Mouse (Mus musculus) neural tube, embryonic 11.5 days (tissue): ENCODE measurements at regions not wholly inside any gene's neighbourhood (a gene's known extent, or its start where the extent isn't known, plus 50 kb on each side); places are given as distances from the start of the nearest gene placed in this dataset.

Experiments
- ATAC-seq: fragments of 200-750 bp; cut with Nextera tagmentation; 2 replicates; pipeline ENCODE4 v1.8.0; 2017; ENCODE audit warnings: moderate number of reproducible peaks, mild to moderate bottlenecking, moderate TSS enrichment, moderate library complexity; ENCODE audit not compliant: insufficient read depth, low FRiP score, low TSS enrichment
- DNase-seq: peaks from one replicate; pipeline ENCODE4 v3.0.0-alpha.2; 2015; ENCODE audit warnings: low spot score
- H3K27ac ChIP-seq: fragments of 300-500 bp; sonication (generic); 2 replicates; pipeline ENCODE4 v1.5.1; 2014; ENCODE audit warnings: low read depth, mild to moderate bottlenecking, low read length
- H3K27me3 ChIP-seq: fragments of 300-500 bp; sonication (generic); 2 replicates; pipeline ENCODE4 v1.6.1; 2014; ENCODE audit warnings: mild to moderate bottlenecking, low read length, mixed read lengths; ENCODE audit not compliant: control insufficient read depth, insufficient read depth
- H3K36me3 ChIP-seq: fragments of 300-500 bp; sonication (generic); 2 replicates; pipeline ENCODE4 v1.6.1; 2014; ENCODE audit warnings: mild to moderate bottlenecking, low read length, moderate library complexity, mixed read lengths; ENCODE audit not compliant: control insufficient read depth, insufficient read depth
- H3K4me1 ChIP-seq: fragments of 300-500 bp; sonication (generic); 2 replicates; pipeline ENCODE4 v1.6.1; 2014; ENCODE audit warnings: low read length, mixed read lengths; ENCODE audit not compliant: control insufficient read depth, insufficient read depth
- H3K4me2 ChIP-seq: fragments of 300-500 bp; sonication (generic); 2 replicates; pipeline ENCODE4 v1.6.1; 2014; ENCODE audit warnings: low read depth, mild to moderate bottlenecking, moderate library complexity
- H3K4me3 ChIP-seq: fragments of 300-500 bp; sonication (generic); 2 replicates; pipeline ENCODE4 v1.5.1; 2014; ENCODE audit warnings: low read depth, low read length
- H3K9ac ChIP-seq: fragments of 300-500 bp; sonication (generic); 2 replicates; pipeline ENCODE4 v1.6.1; 2014; ENCODE audit warnings: mild to moderate bottlenecking, low read length
- H3K9me3 ChIP-seq: fragments of 300-500 bp; sonication (generic); 2 replicates; pipeline ENCODE4 v1.6.1; 2016; ENCODE audit warnings: low read length; ENCODE audit not compliant: control insufficient read depth
- WGBS: fragments of 180-500 bp; shearing (Covaris S2); extraction: QIAGEN DNeasy Blood & Tissue Kit; methylation state at CpG from one replicate; pipeline ENCODE4 v1.1.7; 2014; 5-methylcytosine and 5-hydroxymethylcytosine counted together

DNA sequence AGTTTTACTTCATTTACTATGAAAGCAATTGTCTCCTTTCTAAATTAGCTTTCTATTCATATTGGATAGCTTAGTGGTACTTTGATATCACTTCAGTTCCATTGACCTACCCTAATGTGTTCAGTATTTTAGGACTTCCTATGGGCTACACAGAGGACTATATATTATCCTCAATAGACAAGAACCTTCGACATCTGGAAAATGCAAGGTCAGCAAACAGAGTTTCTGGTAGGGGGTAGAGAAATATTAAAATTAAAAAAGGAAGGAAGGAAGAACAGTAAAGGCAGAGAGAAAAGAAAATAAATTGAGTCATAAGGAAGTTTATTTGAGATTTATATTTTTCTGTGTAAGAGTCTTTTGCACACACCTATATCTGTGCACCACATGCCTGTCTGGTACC lies 107.4 kb upstream of the Insig1 start:
- DNase-seq (no peak), ATAC-seq (no peak)
- Histone ChIP-seq H3K36me3 (no peaks in the 10 kb centered on the region), H3K4me3 (no peak overlapping the region), H3K27ac (no peak overlapping the region), H3K4me1 (no peaks in the 10 kb centered on the region), H3K9ac (no peak overlapping the region), H3K4me2 (no peak overlapping the region), H3K9me3 (no peaks in the 10 kb centered on the region), H3K27me3 (no peaks in the 10 kb centered on the region)
- 82% methylated on average over 1 of the region's 1 CpGs for WGBS

GRCm38 (mm10) chr5:27995186-27995585 lies 76.0 kb upstream of the Insig1 start:
- no peak overlapping the region for H3K4me2 ChIP-seq
- no peak overlapping the region for H3K27ac ChIP-seq
- DNase-seq (peak; percentile 66), ATAC-seq (no peak)
- 13% methylated on average over 2 of the region's 2 CpGs for WGBS
- H3K4me3 ChIP-seq, result no peak overlapping the region
- no peak overlapping the region for H3K9ac ChIP-seq
- no peaks in the 10 kb centered on the region for H3K9me3 ChIP-seq
- H3K27me3 ChIP-seq, result no peaks in the 10 kb centered on the region
- H3K36me3 ChIP-seq, result no peaks in the 10 kb centered on the region
- no peaks in the 10 kb centered on the region for H3K4me1 ChIP-seq

DNA sequence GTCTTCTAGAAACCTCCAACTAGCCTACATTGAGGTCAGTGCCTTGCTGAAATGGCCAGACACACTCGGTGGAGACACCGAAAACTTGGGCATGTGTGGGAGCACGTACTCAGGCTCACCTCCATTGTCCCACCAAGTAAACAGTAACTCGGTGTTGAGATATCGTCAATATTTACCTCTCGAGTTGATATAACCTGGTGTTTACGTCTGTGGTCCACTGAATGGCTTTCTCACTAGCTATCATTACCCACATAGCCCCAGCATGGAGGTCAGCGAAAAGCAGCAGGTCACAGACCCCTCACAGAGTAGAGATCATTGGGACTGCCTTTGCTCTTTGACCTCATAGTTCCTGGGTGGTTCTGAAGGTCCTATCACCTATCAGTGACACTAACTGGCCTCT lies 73.4 kb upstream of the Insig1 start:
- Histone ChIP-seq H3K4me1 (no peaks in the 10 kb centered on the region), H3K4me3 (no peak overlapping the region), H3K27ac (no peak overlapping the region), H3K9me3 (no peaks in the 10 kb centered on the region), H3K27me3 (no peaks in the 10 kb centered on the region), H3K4me2 (no peak overlapping the region), H3K36me3 (no peaks in the 10 kb centered on the region), H3K9ac (no peak overlapping the region)
- DNase-seq (no peak), ATAC-seq (no peak)
- 89% methylated on average over 8 of the region's 8 CpGs for WGBS

DNA sequence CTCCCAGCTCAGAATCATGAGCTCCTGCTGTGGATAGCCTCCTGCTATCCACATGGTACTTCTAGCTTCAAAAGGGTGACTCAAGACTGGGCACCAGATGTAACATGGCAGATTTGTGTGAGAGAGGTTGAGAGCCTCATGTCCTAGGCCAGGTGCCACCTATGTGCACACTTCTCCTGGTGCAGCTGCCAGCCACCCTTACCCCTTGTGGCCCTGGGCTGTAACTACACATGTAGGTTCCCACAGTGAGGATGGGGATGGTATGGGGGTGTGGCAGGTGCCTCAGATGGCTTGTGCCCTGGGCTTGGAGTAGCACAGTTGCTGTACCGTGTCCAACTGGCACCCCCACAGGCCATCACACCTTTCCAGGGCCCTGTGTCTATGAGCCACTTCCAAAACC lies 68.2 kb upstream of the Insig1 start:
- H3K4me3 ChIP-seq, result no peak overlapping the region
- no peak overlapping the region for H3K4me2 ChIP-seq
- ATAC-seq, result no peak
- H3K9me3 ChIP-seq, result no peaks in the 10 kb centered on the region
- H3K36me3 ChIP-seq, result no peaks in the 10 kb centered on the region
- H3K27me3 ChIP-seq, result no peaks in the 10 kb centered on the region
- no peaks in the 10 kb centered on the region for H3K4me1 ChIP-seq
- H3K27ac ChIP-seq, result no peak overlapping the region
- no peak overlapping the region for H3K9ac ChIP-seq
- WGBS, result 50% methylated on average over 1 of the region's 1 CpGs
- DNase-seq, result no peak

GRCm38 (mm10) chr5:28003756-28004486 lies 67.2 kb upstream of the Insig1 start:
- WGBS, result 80% methylated on average over 6 of the region's 6 CpGs
- ATAC-seq, result no peak

GRCm38 (mm10) chr5:28004487-28004827 lies 66.7 kb upstream of the Insig1 start:
- no peaks in the 10 kb centered on the region for H3K9me3 ChIP-seq
- DNase-seq (no peak), ATAC-seq (no peak)
- H3K27ac ChIP-seq, result no peak overlapping the region
- H3K36me3 ChIP-seq, result no peaks in the 10 kb centered on the region
- H3K9ac ChIP-seq, result no peak overlapping the region
- no peaks in the 10 kb centered on the region for H3K27me3 ChIP-seq
- no peak overlapping the region for H3K4me2 ChIP-seq
- H3K4me1 ChIP-seq, result no peaks in the 10 kb centered on the region
- H3K4me3 ChIP-seq, result no peak overlapping the region

More at GRCm38 (mm10) chr5:28003756-28004486, 67.2 kb upstream of the Insig1 start:
- no peaks in the 10 kb centered on the region for H3K9me3 ChIP-seq
- H3K27me3 ChIP-seq, result no peaks in the 10 kb centered on the region
- no peak for DNase-seq
- H3K9ac ChIP-seq, result no peak overlapping the region
- H3K27ac ChIP-seq, result no peak overlapping the region
- no peaks in the 10 kb centered on the region for H3K36me3 ChIP-seq
- no peak overlapping the region for H3K4me2 ChIP-seq
- H3K4me1 ChIP-seq, result no peaks in the 10 kb centered on the region
- H3K4me3 ChIP-seq, result no peak overlapping the region

DNA sequence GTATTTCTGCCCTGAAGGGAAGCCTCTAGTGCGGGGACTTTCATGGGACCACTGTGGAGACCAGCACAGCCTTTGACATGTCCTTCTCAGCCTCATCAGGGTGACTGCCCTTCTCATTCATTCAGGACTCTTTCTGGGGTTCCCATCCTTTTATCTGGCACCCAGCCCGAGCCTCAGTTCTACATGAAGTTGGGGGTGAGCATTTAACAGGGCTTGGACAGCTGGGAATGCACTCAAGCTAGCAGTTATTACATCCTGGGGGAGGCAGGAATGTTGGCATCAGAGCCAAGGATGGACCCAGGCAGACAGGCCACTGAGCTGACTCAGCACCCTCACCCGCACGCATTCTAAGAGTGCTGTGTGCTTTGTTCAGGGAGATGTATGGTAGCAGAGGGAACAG lies 61.8 kb upstream of the Insig1 start:
- Histone ChIP-seq H3K9ac (no peak overlapping the region), H3K4me3 (no peak overlapping the region), H3K9me3 (no peaks in the 10 kb centered on the region), H3K4me1 (no peaks in the 10 kb centered on the region), H3K4me2 (no peak overlapping the region), H3K36me3 (no peaks in the 10 kb centered on the region), H3K27me3 (no peaks in the 10 kb centered on the region), H3K27ac (no peak overlapping the region)
- DNase-seq, result no peak
- WGBS, result 90% methylated on average over 4 of the region's 4 CpGs
- ATAC-seq, result no peak

DNA sequence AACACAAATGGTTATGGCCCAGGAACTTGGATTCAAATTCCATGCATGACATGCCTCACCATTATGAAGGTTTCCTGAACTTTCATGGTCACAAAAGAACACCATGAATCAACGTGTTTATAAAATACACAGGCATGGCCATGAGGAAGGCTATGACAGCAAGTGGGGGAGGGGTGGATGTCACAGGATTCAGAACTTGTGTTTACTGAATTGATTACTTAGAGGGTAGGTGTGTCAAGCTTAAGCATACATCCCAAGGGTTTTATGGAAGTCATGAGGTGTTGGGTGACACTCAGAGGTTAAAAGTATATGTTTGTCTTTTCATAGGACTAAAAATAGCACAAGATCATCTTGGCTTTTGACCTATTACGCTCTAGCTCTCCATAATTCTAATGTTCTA lies 61.3 kb upstream of the Insig1 start:
- H3K4me3 ChIP-seq, result no peak overlapping the region
- no peaks in the 10 kb centered on the region for H3K36me3 ChIP-seq
- H3K4me1 ChIP-seq, result no peaks in the 10 kb centered on the region
- H3K9ac ChIP-seq, result no peak overlapping the region
- WGBS, result 76% methylated on average over 2 of the region's 2 CpGs
- no peak overlapping the region for H3K4me2 ChIP-seq
- H3K27me3 ChIP-seq, result no peaks in the 10 kb centered on the region
- DNase-seq (no peak), ATAC-seq (no peak)
- no peak overlapping the region for H3K27ac ChIP-seq
- no peaks in the 10 kb centered on the region for H3K9me3 ChIP-seq

DNA sequence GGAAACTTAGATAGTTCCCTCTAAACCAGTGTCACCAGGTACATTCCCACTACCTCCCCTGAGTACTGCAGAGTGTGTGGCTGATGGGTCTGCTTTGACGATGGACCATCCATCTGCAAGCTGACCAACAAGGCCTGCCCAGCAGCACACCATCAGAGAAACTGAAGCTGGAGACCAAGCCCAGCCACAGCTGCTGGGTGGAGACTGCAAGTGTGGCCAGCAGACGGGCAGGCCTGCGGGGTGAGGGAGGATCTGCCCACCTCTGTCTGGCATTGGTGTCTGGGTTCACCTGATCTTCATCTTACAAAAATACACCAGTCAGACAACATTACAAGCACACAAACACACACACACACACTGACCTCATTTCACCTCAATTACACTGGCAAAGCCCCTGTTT lies 60.6 kb upstream of the Insig1 start:
- H3K9ac ChIP-seq, result no peak overlapping the region
- ATAC-seq, result no peak
- WGBS, result 87% methylated on average over 3 of the region's 3 CpGs
- H3K4me1 ChIP-seq, result no peaks in the 10 kb centered on the region
- no peaks in the 10 kb centered on the region for H3K36me3 ChIP-seq
- no peak for DNase-seq
- H3K27ac ChIP-seq, result no peak overlapping the region
- H3K4me3 ChIP-seq, result no peak overlapping the region
- no peaks in the 10 kb centered on the region for H3K9me3 ChIP-seq
- no peak overlapping the region for H3K4me2 ChIP-seq
- H3K27me3 ChIP-seq, result no peaks in the 10 kb centered on the region
